Mouse (Mus musculus) urinary bladder, adult 2 months (tissue): Measurements from ENCODE around the gene Ccdc51. TPM values are rescaled to one million over a fixed set of nuclear protein-coding genes. Genes with fewer than 3 reads are reported as not detected.

Source experiments
- DNase-seq: peaks from one replicate; pipeline ENCODE4 v3.0.0; 2022; ENCODE audit warnings: low spot score
- polyA plus RNA-seq: library from polyadenylated mRNA; depleted of rRNA; stranded (reverse); fragments of >200 nt; gene quantifications from 2 replicates; pipeline ENCODE4 v1.2.3, GENCODE M21; 2012

Gene Ccdc51
- polyA plus RNA-seq, 1 experiment = 14.0 TPM

DNA sequence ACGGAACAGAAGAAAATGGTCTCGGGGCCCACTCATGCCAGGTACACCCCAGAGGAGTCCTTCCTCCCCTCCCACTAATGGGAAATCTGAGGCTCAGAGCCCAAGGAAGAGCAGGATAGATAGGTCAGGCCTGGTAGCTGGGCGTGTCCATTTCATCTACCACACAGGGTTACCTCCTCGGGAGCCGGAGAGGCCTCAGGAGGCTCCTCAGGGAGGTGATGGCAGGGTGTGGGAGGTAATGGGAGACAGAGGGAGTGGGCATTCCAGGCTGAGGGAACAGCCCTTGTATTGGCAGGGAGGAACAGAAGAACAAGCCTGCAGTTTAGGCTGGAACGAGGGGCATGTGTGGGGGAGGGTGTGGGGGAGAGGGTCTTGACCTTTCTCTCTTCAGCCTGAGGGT is 14.6 kb downstream of the Ccdc51 start:
- no peak for DNase-seq

- no peak for DNase-seq
These were observed 15.0 kb downstream of the Ccdc51 start for GRCm38 (mm10) chr9:109097291-109097690.

GRCm38 (mm10) chr9:109097831-109098230 is 15.5 kb downstream of the Ccdc51 start:
- no peak for DNase-seq

DNA sequence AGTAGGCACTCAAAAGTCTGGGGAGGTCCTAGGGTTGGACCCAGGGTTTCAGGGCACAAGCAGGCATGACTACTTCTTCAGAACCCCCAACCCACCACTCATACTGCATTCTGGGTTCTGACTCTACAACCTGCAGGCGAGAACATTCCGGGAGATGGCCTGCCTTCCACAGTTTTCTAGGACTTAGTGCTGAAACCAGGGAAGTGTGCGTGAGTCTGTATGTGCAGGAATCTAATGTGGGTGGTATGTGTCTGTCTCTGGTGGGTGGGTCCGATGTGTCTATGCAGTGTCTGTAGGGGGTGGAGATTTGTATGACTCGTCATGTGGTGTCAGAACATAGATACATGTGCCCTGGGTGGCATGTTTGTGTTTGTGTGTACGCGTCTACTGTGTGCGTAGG is 16.1 kb downstream of the Ccdc51 start:
- no peak for DNase-seq

GRCm38 (mm10) chr9:109098969-109099368 is 16.7 kb downstream of the Ccdc51 start:
- DNase-seq = no peak

GRCm38 (mm10) chr9:109100307-109100928 is 18.1 kb downstream of the Ccdc51 start:
- no peak for DNase-seq

DNA sequence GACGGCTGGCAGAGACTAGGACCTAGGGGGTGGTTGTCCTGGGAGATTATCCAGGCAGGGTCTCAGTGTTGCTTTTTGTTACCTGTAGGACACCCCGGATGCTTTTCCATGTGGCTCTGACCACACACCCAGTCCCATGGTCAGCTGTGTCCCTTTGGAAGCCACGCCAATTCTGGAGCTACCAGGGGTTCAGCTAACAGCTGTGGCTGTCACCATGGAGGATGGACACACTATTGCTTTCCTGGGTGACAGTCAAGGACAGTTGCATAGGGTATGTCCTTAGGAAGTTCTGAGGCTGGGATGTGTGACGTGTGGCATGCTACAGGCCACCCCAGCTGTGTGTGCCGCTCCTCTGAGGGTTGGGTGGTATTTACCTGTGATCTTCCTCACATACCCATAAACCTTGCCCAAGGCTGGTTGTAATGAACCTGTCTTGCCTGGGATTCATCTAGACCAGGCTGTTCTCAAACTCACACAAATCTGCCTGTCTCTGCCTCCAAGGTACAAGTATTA is 19.7 kb downstream of the Ccdc51 start:
- DNase-seq = no peak

DNA sequence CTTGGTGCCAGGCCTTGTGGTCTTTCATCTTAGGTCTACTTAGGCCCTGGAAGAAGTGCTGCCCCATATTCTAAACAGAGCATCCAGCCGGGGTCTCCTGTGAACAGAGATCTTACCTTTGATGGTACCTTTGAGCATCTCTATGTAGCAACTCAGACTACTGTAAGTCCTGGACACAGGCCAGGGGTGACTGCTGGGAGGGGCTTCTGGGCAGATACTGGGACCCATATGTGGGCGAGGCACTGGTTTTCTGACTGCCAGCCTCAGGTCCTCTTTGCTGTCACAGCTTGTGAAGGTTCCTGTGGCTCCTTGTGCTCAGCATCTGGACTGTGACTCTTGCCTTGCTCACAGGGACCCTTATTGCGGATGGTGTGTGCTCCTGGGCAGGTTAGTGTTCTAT is 20.2 kb downstream of the Ccdc51 start:
- DNase-seq = no peak

GRCm38 (mm10) chr9:109103250-109103649 is 21.0 kb downstream of the Ccdc51 start:
- DNase-seq = no peak

- no peak for DNase-seq
These were observed 21.8 kb downstream of the Ccdc51 start for GRCm38 (mm10) chr9:109104083-109104482.

DNA sequence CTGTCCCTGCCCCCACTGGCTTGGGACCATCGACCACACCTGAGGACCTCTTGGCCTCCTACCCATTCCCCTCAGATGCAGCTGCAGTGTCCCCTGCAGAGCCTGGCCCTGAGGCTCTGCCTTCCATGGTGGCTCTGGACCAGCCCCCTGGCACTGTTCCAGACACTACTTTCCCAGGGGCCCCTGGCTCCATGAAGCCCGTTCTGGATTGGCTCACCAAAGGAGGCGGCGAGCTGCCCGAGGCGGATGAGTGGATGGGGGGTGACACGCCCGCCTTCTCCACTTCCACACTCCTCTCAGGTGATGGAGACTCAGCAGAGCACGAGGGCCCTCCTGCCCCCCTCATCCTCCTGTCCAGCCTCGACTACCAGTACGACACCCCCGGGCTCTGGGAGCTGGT is 22.7 kb downstream of the Ccdc51 start:
- no peak for DNase-seq

GRCm38 (mm10) chr9:109105648-109106047 is 23.4 kb downstream of the Ccdc51 start:
- no peak for DNase-seq

DNA sequence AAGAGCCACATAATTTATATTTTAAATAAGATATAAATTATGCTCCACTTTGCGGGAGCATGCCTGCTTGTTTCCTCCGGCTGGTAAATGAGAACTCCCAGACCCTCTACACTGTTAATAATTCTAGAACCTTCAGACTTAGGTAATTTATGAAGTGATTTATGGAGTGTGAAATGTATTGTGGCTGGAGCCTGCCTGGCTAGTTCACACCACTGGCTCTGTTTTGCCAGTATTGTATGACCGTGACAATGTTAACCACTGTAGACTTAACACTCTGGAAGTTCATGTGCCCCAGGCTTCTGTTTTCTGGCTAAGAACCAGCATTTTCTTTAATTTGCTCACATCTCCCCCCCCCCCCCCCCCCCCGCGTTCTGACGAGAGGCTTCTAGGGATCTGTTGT is 25.0 kb downstream of the Ccdc51 start:
- DNase-seq = no peak

GRCm38 (mm10) chr9:109110240-109110639 is 27.9 kb downstream of the Ccdc51 start:
- no peak for DNase-seq

- DNase-seq = peak; percentile 12
These were observed 28.8 kb downstream of the Ccdc51 start for GRCm38 (mm10) chr9:109111101-109111500.

DNA sequence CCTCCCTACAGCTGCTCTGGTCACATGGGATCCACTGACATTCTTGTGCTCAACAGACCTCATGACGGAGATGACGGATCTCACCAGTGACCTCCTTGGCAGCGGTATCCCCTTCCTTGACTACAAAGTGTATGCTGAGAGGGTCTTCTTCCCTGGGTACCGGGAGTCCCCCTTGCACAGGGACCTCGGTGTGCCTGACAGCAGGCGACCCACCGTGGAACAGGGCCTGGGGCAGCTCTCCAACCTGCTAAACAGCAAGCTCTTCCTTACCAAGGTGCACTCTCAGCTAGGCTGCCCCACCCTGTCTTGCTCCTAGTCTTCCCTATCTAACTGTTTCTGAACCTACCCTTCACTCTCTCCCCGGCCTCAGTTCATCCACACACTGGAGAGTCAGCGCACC is 29.3 kb downstream of the Ccdc51 start:
- DNase-seq = peak; percentile 16

- DNase-seq = peak; percentile 15
These were observed 31.0 kb downstream of the Ccdc51 start for GRCm38 (mm10) chr9:109113331-109113730.

- DNase-seq = no peak
These were observed 32.0 kb downstream of the Ccdc51 start for GRCm38 (mm10) chr9:109114276-109114675.

GRCm38 (mm10) chr9:109114871-109115270 is 32.6 kb downstream of the Ccdc51 start:
- no peak for DNase-seq

- DNase-seq = no peak
These were observed 33.9 kb downstream of the Ccdc51 start for GRCm38 (mm10) chr9:109116205-109116604.

- no peak for DNase-seq
These were observed 35.8 kb downstream of the Ccdc51 start for GRCm38 (mm10) chr9:109118106-109118505.

GRCm38 (mm10) chr9:109119571-109119970 is 37.3 kb downstream of the Ccdc51 start:
- no peak for DNase-seq

DNA sequence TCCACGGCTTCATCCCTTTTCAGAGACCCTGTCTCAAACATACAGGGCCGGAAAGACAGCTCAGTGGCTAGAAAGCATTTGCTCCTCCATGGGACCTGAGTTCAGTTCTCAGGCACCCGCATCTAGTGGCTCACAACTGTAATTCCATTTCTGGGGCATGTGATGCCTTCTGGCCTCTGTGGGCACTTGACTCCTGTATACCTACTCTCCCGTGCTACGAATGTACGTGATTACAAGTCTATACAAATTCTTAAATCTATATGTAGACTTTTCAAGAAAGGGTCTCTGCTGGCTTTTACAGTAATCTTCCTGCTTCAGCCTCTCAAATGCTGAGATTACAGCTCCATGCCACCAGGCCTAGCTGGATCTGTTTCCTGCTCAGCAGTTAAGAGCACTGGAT is 38.7 kb downstream of the Ccdc51 start:
- DNase-seq = no peak

- DNase-seq = no peak
These were observed 40.3 kb downstream of the Ccdc51 start for GRCm38 (mm10) chr9:109122553-109123085.
